Mouse (Mus musculus) megakaryocyte progenitor cell, adult 5-6 weeks (primary cell): Measurements from ENCODE around the gene Phldb1. TPM values are rescaled to one million over a fixed set of nuclear protein-coding genes. Genes with fewer than 3 reads are reported as not detected.

ENCODE experiments used
- total RNA-seq, 2 experiments: library from RNA; stranded (forward) in 1 of 2; stranded (reverse) in 1 of 2; fragments of 157-497, 149-512 nt in 1 of 2; fragments of 200-1000 nt in 1 of 2; gene quantifications; 2 replicates each; pipeline versions ENCODE4 v1.2.3 to v1.2.4; 2015 to 2017

The Phldb1 gene
- total RNA-seq, 2 experiments from 2014 or later, result 0.64 to 2.7 TPM

Other genes with a start within 250 kb of the Phldb1 start
- gene Cxcr5, start 173.3 kb downstream of the Phldb1 start, total RNA-seq (2015), result not detected in 2 replicates
- gene Cxcr5, start 173.3 kb downstream of the Phldb1 start, total RNA-seq (2017), result not detected in 2 replicates
- gene Ddx6, start 130.3 kb downstream of the Phldb1 start, total RNA-seq (2015), result 65.0 and 65.9 TPM in 2 replicates
- gene Ddx6, start 130.3 kb downstream of the Phldb1 start, total RNA-seq (2017), result 66.6 and 74.4 TPM in 2 replicates
- not detected in 2 replicates for gene Treh, start 62.0 kb downstream of the Phldb1 start, total RNA-seq (2015)
- not detected in 2 replicates for gene Treh, start 62.0 kb downstream of the Phldb1 start, total RNA-seq (2017)
- gene Arcn1, start 32.6 kb upstream of the Phldb1 start, total RNA-seq (2015), result 169 and 181 TPM in 2 replicates
- 163 and 188 TPM in 2 replicates for gene Arcn1, start 32.6 kb upstream of the Phldb1 start, total RNA-seq (2017)
- gene Ift46, start 32.7 kb upstream of the Phldb1 start, total RNA-seq (2015), result 33.3 and 34.0 TPM in 2 replicates
- gene Ift46, start 32.7 kb upstream of the Phldb1 start, total RNA-seq (2017), result 25.9 and 38.9 TPM in 2 replicates
- 0.10 and 0.32 TPM in 2 replicates for gene Tmem25, start 64.1 kb upstream of the Phldb1 start, total RNA-seq (2015)
- not detected in 2 replicates for gene Tmem25, start 64.1 kb upstream of the Phldb1 start, total RNA-seq (2017)
- 0.15 and 0.76 TPM in 2 replicates for gene Ttc36, start 67.9 kb upstream of the Phldb1 start, total RNA-seq (2015)
- not detected in 2 replicates for gene Ttc36, start 67.9 kb upstream of the Phldb1 start, total RNA-seq (2017)
- gene Kmt2a, start 146.1 kb upstream of the Phldb1 start, total RNA-seq (2015), result 49.6 and 61.0 TPM in 2 replicates
- 7.0 and 11.3 TPM in 2 replicates for gene Kmt2a, start 146.1 kb upstream of the Phldb1 start, total RNA-seq (2017)
- gene Atp5l, start 185.5 kb upstream of the Phldb1 start, total RNA-seq (2015), result 457 and 602 TPM in 2 replicates
- 109 and 166 TPM in 2 replicates for gene Atp5l, start 185.5 kb upstream of the Phldb1 start, total RNA-seq (2017)
- gene Ube4a, start 230.4 kb upstream of the Phldb1 start, total RNA-seq (2015), result 45.7 and 48.1 TPM in 2 replicates
- gene Ube4a, start 230.4 kb upstream of the Phldb1 start, total RNA-seq (2017), result 32.4 and 44.6 TPM in 2 replicates
- not detected in 2 replicates for gene Cd3g, start 245.2 kb upstream of the Phldb1 start, total RNA-seq (2015)
- gene Cd3g, start 245.2 kb upstream of the Phldb1 start, total RNA-seq (2017), result 0.30 and 3.1 TPM in 2 replicates
- 0.12 and 0.44 TPM in 2 replicates for gene Cd3d, start 246.6 kb upstream of the Phldb1 start, total RNA-seq (2015)
- gene Cd3d, start 246.6 kb upstream of the Phldb1 start, total RNA-seq (2017), result 0.17 and 0.33 TPM in 2 replicates